In the genomic region with DNA sequence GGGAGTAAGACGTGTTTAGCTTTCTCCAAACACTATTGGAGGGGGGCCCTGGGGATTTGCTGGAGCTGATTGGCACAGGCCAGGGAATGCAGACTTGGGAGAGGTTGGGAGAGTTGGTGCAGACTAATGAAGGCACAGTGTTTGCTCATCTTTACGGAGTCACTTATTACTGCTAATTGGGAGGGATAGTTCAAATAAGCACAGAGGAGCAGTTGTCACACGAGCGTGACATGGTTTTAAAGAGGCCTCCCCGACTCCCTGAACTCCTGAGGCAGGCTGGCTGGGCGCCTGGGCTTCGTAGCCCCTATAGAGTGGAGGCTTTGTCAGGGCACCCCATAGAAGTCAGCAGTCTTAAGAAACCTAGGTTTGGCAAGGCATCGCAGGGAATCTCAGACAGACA, we compare ENCODE assay signal across 15 mouse cellular contexts.
A peak's percentile ranks its signal among the peaks of the same experiment; 100 is the strongest.
DNase-seq lines count a peak whose midpoint lies in the region; ATAC-seq lines count a peak whose summit lies in the region.
"Had no signal": no experiment of that assay in that cellular context is flagged by ENCODE, and none has a peak within 500 bp of the region (broad histone marks: within the 10 kb centered on the region; RNA-seq: fewer than 3 reads in every experiment).

No protein-coding gene starts in this region.

- H3K9ac ChIP-seq in forebrain, embryonic 15.5 days (replicated peaks) = no peak overlapping the region
- H3K9ac ChIP-seq: heart, embryonic 15.5 days; limb, embryonic 15.5 days had no signal

- DNase-seq in left cerebral cortex, postnatal 4 days = peak; percentile 61
- DNase-seq in left cerebral cortex, adult 11 months (ENCODE audit: low spot score) = no peak
- DNase-seq in layer of hippocampus, postnatal 10 days (ENCODE audit: low spot score in 2 of 2) = peak; percentile 42 to 47
- DNase-seq in retina, postnatal 1 day = peak; percentile 74
- DNase-seq in cerebellum, adult 18-20 months = no peak
- DNase-seq in thymus, adult 18-20 months = no peak
- DNase-seq in kidney, postnatal 36 days = no peak
- DNase-seq: adrenal gland, adult 2 months; gastrocnemius, postnatal 36 days had no signal

- H3K36me3 ChIP-seq in forebrain, embryonic 15.5 days = no peaks in the 10 kb centered on the region
- H3K36me3 ChIP-seq: heart, embryonic 15.5 days; limb, embryonic 15.5 days had no signal

- intact Hi-C loops in left cerebral cortex, postnatal 4 days (cut with DNase I) = no loop called here

- no peaks in the 10 kb centered on the region for H3K27me3 ChIP-seq in forebrain, embryonic 15.5 days
- H3K27me3 ChIP-seq: CH12.LX; heart, embryonic 15.5 days; limb, embryonic 15.5 days had no signal

- no peaks in the 10 kb centered on the region for H3K9me3 ChIP-seq in forebrain, embryonic 15.5 days
- H3K9me3 ChIP-seq: heart, embryonic 15.5 days; limb, embryonic 15.5 days had no signal

- H3K4me2 ChIP-seq in forebrain, embryonic 15.5 days (replicated peaks) = no peak overlapping the region
- H3K4me2 ChIP-seq: heart, embryonic 15.5 days; limb, embryonic 15.5 days had no signal

- H3K4me3 ChIP-seq in forebrain, embryonic 15.5 days = no peak overlapping the region
- H3K4me3 ChIP-seq: heart, embryonic 15.5 days; limb, embryonic 15.5 days had no signal

- WGBS in forebrain, embryonic 15.5 days = 12% methylated on average over 8 of the region's 8 CpGs

- peak; percentile 85 for ATAC-seq in forebrain, embryonic 15.5 days (replicated peaks)
- ATAC-seq: intestine, embryonic 16.5 days; lung, postnatal 0 days had no signal

- no peak overlapping the region for H3K27ac ChIP-seq in forebrain, embryonic 15.5 days (replicated peaks)
- H3K27ac ChIP-seq: heart, embryonic 15.5 days; limb, embryonic 15.5 days had no signal

- H3K4me1 ChIP-seq in forebrain, embryonic 15.5 days = peaks cover 7% of the 10 kb centered on the region
- H3K4me1 ChIP-seq: heart, embryonic 15.5 days; limb, embryonic 15.5 days had no signal

Comparison
In these comparisons a context has a peak if more than half of its experiments do, and no peak if none do; other contexts are left out.
1. DNase-seq: peak in left cerebral cortex, postnatal 4 days (single experiment), layer of hippocampus, postnatal 10 days (2 of 2) and retina, postnatal 1 day (single experiment); none in left cerebral cortex, adult 11 months (single experiment), cerebellum, adult 18-20 months (0 of 2), thymus, adult 18-20 months (0 of 2) and kidney, postnatal 36 days (0 of 2).